12 mouse cellular contexts compared by ENCODE assay signal in the genomic region with DNA sequence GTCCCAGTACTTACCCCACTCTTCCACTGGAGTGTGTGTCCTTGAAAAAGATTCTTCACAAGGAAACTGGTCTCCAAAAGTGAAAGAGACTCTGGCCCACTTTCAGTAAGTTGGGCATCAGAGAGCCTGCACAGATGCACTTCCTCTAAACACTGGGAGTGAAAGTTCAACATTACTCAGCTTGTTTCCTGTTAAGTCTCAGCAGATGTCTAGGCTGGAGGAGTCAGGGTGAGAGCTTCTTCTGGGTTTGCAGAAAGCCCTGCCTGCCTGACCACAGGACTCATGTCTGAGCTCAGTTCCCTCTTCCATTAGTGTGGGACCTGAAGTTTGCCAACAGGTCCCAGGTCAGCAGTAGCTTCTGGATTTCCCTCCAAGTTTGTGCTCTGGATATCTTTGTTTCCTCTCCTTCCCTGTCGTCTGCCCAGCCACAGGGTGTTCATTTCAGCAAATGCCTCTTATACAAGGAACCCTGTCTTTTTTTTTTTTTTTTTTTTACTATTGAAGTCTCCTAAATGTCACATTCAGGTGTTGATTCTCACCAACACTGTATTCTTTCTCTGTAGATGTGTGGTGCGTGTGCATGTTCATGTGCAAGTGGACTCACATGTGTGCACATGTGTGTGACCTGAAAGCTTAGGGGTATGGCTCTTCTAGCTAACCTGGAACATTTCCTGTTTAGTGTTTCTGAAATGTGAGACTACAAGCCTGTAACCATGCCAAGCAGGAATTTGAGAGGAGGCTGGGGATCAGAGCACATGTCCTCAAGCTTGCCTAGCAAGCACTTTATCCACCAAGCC. TPM values are rescaled to one million over a fixed set of nuclear protein-coding genes. Genes with fewer than 3 reads are reported as not detected.
DNase-seq lines count a peak whose midpoint lies in the region; ATAC-seq and TF ChIP-seq lines count a peak whose summit lies in the region.
"Had no signal": no experiment of that assay in that cellular context is flagged by ENCODE, and none has a peak within 500 bp of the region (broad histone marks: within the 10 kb centered on the region; RNA-seq: fewer than 3 reads in every experiment).

A gene (minus strand): TSS at position 50 of the 797 bp plus-strand sequence.

- no peaks in the 10 kb centered on the region for H3K4me1 ChIP-seq in kidney, embryonic 16.5 days (ENCODE audit: insufficient read depth, low read length)
- H3K4me1 ChIP-seq in bone marrow, adult 2 months (ENCODE audit: control insufficient read depth, insufficient read depth, low read length): peaks cover 5% of the 10 kb centered on the region
- H3K4me1 ChIP-seq: embryonic facial prominence, embryonic 13.5 days had no signal

- no peak within 1 kb of the TSS for H3K4me3 ChIP-seq in kidney, embryonic 16.5 days (ENCODE audit: low read length)
- H3K4me3 ChIP-seq in bone marrow, adult 2 months (replicated peaks; ENCODE audit: control insufficient read depth, low read depth, low read length): no peak within 1 kb of the TSS
- H3K4me3 ChIP-seq: embryonic facial prominence, embryonic 13.5 days; left cerebral cortex, adult 2 months had no signal

- peak; percentile 6 for DNase-seq in kidney, adult 9 months
- peak; percentile 73 for DNase-seq in 416B (ENCODE audit: low read depth)
- peak; percentile 31 for DNase-seq in lung, postnatal 25 days (ENCODE audit: low spot score)
- no peak for DNase-seq in cerebellum, postnatal 36 days
- no peak for DNase-seq in cerebellum, adult 11-12 months
- DNase-seq in thymus, postnatal 10 days (ENCODE audit: low spot score in 2 of 2): no peak
- DNase-seq: adrenal gland, postnatal 10 days had no signal

- no peak within 1 kb of the TSS for H3K4me2 ChIP-seq in kidney, embryonic 16.5 days (replicated peaks; ENCODE audit: low read depth, low read length)
- H3K4me2 ChIP-seq: embryonic facial prominence, embryonic 13.5 days had no signal

- no peak within 1 kb of the TSS for H3K9ac ChIP-seq in kidney, embryonic 16.5 days (replicated peaks; ENCODE audit: low read length)
- H3K9ac ChIP-seq: embryonic facial prominence, embryonic 13.5 days had no signal

- no peaks in the 10 kb centered on the region for H3K9me3 ChIP-seq in kidney, embryonic 16.5 days (ENCODE audit: low read length)
- H3K9me3 ChIP-seq: embryonic facial prominence, embryonic 13.5 days had no signal

- 77% methylated on average over 2 of the region's 2 CpGs for WGBS in kidney, embryonic 16.5 days
- 44% methylated on average over 2 of the region's 2 CpGs for WGBS in bone marrow, adult 2 months

- no peaks in the 10 kb centered on the region for H3K36me3 ChIP-seq in kidney, embryonic 16.5 days (ENCODE audit: insufficient read depth, low read length)
- H3K36me3 ChIP-seq: embryonic facial prominence, embryonic 13.5 days had no signal

- ATAC-seq in kidney, embryonic 16.5 days (ENCODE audit: low FRiP score, low TSS enrichment): no peak

- no peak within 1 kb of the TSS for H3K27ac ChIP-seq in kidney, embryonic 16.5 days (ENCODE audit: low read length)
- H3K27ac ChIP-seq in bone marrow, adult 2 months (ENCODE audit: control insufficient read depth, insufficient read depth, low read depth, low read length, poor library complexity): peak within 1 kb of the TSS; percentile 22; the same call in 1 of the 2 replicates
- H3K27ac ChIP-seq: embryonic facial prominence, embryonic 13.5 days; left cerebral cortex, adult 2 months had no signal

- H3K27me3 ChIP-seq in kidney, embryonic 16.5 days (ENCODE audit: insufficient read depth, low read length): no peaks in the 10 kb centered on the region
- H3K27me3 ChIP-seq: embryonic facial prominence, embryonic 13.5 days had no signal

- TF ChIP-seq POLR2A in bone marrow, adult 2 months (IDR thresholded peaks at IDR 0.05; ENCODE audit: borderline replicate concordance, control insufficient read depth, low read depth, low read length): no peak

- TF ChIP-seq CTCF in bone marrow, adult 2 months (IDR thresholded peaks at IDR 0.05; ENCODE audit: control insufficient read depth, insufficient read depth, low read length): no peak

RNA-seq across cellular contexts. Expression of the gene that starts here (rescaled TPM):
- not detected in 2 replicates for polyA plus RNA-seq in kidney, embryonic 16.5 days (2015; fragmentation: Nextera tagmentation; extraction: Ambion mirVana)
- polyA plus RNA-seq in bone marrow, adult 2 months (2011; ENCODE audit: insufficient read depth, insufficient read length, low replicate concordance, missing spikeins): 2.6 TPM in 1 of 2 replicates, not detected in the other
- polyA plus RNA-seq: embryonic facial prominence, embryonic 13.5 days; neural tube, embryonic 14.5 days had no signal

Comparison
In these comparisons a context has a peak if more than half of its experiments do, and no peak if none do; other contexts are left out.
1. DNase-seq: peak in kidney, adult 9 months (single experiment), 416B (single experiment) and lung, postnatal 25 days (single experiment); none in cerebellum, postnatal 36 days (0 of 2), cerebellum, adult 11-12 months (single experiment) and thymus, postnatal 10 days (0 of 2).